Mouse (Mus musculus): Measurements from ENCODE around the gene Tacr2.

Gene Tacr2

GRCm38 (mm10) chr10:62239270-62239669, 13.0 kb upstream of the Tacr2 start:
- DNase-seq (ENCODE audit: low read depth, low spot score) = no peak

GRCm38 (mm10) chr10:62242358-62242757, 9.9 kb upstream of the Tacr2 start:
- DNase-seq (ENCODE audit: low read depth, low spot score) = no peak

- peak; percentile 49 for DNase-seq (ENCODE audit: low read depth, low spot score)
Measured at GRCm38 (mm10) chr10:62242896-62243295, 9.3 kb upstream of the Tacr2 start.

- no peak for DNase-seq (ENCODE audit: low read depth, low spot score)
Measured at GRCm38 (mm10) chr10:62244067-62244466, 8.2 kb upstream of the Tacr2 start.

GRCm38 (mm10) chr10:62247156-62247555, 5.1 kb upstream of the Tacr2 start:
- DNase-seq (ENCODE audit: low read depth, low spot score) = no peak

GRCm38 (mm10) chr10:62247815-62248214, 4.4 kb upstream of the Tacr2 start:
- no peak for DNase-seq (ENCODE audit: low read depth, low spot score)

- DNase-seq (ENCODE audit: low read depth, low spot score) = no peak
Measured at GRCm38 (mm10) chr10:62252496-62253235, 428 bp downstream of the Tacr2 start.

- no peak for DNase-seq (ENCODE audit: low read depth, low spot score)
Measured at GRCm38 (mm10) chr10:62258298-62258697, 6.1 kb downstream of the Tacr2 start.

GRCm38 (mm10) chr10:62261115-62261886, 9.1 kb downstream of the Tacr2 start:
- peak; percentile 79 for DNase-seq (ENCODE audit: low read depth, low spot score)

- DNase-seq (ENCODE audit: low read depth, low spot score) = no peak
Measured at GRCm38 (mm10) chr10:62264299-62264698, 12.1 kb downstream of the Tacr2 start.

GRCm38 (mm10) chr10:62269278-62269677, 17.0 kb downstream of the Tacr2 start:
- DNase-seq (ENCODE audit: low read depth, low spot score) = no peak

- DNase-seq (ENCODE audit: low read depth, low spot score) = peak; percentile 60
Measured at GRCm38 (mm10) chr10:62275235-62275634, 23.0 kb downstream of the Tacr2 start.

GRCm38 (mm10) chr10:62277499-62278293, 25.5 kb downstream of the Tacr2 start:
- no peak for DNase-seq (ENCODE audit: low read depth, low spot score)

GRCm38 (mm10) chr10:62279066-62279465, 26.8 kb downstream of the Tacr2 start:
- no peak for DNase-seq (ENCODE audit: low read depth, low spot score)

- DNase-seq (ENCODE audit: low read depth, low spot score) = no peak
Measured at GRCm38 (mm10) chr10:62279671-62280070, 27.4 kb downstream of the Tacr2 start.

- DNase-seq (ENCODE audit: low read depth, low spot score) = no peak
Measured at GRCm38 (mm10) chr10:62282782-62283181, 30.5 kb downstream of the Tacr2 start.

- DNase-seq (ENCODE audit: low read depth, low spot score) = no peak
Measured at GRCm38 (mm10) chr10:62283206-62283792, 31.1 kb downstream of the Tacr2 start.

- no peak for DNase-seq (ENCODE audit: low read depth, low spot score)
Measured at GRCm38 (mm10) chr10:62287460-62288124, 35.4 kb downstream of the Tacr2 start.

- no peak for DNase-seq (ENCODE audit: low read depth, low spot score)
Measured at GRCm38 (mm10) chr10:62294112-62294511, 41.9 kb downstream of the Tacr2 start.

- no peak for DNase-seq (ENCODE audit: low read depth, low spot score)
Measured at GRCm38 (mm10) chr10:62296086-62296872, 44.0 kb downstream of the Tacr2 start.

All from embryo, embryonic 11.5 days (tissue).